Mouse (Mus musculus): ENCODE results near the gene Susd6. TPM values are rescaled to one million over a fixed set of nuclear protein-coding genes. Genes with fewer than 3 reads are reported as not detected.
"Not testable (repeated sequence)": the region's sequence is repeated elsewhere in the genome, so short reads cannot be mapped to it uniquely, and the experiment has no call there.

The Susd6 gene
- total and polyA plus RNA-seq, 3 experiments, result 29.6 to 135 (median 66.6) TPM

DNA sequence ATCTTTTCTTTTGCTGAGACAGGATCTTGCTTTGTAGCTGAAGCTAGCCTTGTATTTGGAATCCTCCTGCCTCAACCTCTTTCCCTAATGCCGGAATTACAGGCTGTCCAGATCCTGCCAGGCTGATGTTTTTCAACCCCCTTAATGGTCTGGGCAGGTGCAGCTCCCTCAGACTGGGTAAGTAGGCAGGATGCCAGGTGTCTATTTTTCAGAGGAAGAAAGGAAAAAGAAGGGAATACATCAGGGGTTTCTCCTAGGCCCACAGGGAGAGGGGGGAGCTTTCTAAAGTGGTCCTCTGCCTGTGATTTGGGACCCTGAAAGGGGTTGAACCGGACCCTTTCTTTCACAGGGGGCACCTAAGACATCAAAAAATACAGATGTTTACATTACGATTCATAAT is 2.1 kb upstream of the Susd6 start:
- TF ChIP-seq CTCF (IDR thresholded peaks at IDR 0.05; ENCODE audit: low read depth, low read length), result no peak
- TF ChIP-seq POLR2AphosphoS5 (IDR thresholded peaks at IDR 0.05; ENCODE audit: insufficient replicate concordance, low read depth, low read length), result no peak
- no peak for TF ChIP-seq GATA1 (IDR thresholded peaks at IDR 0.05; ENCODE audit: borderline replicate concordance, low read length)
- TF ChIP-seq TAL1 (conservative IDR thresholded peaks at IDR 0.05; ENCODE audit: low read depth, low read length), result no peak
- TF ChIP-seq GATA2 (IDR thresholded peaks at IDR 0.05; ENCODE audit: borderline replicate concordance, low read depth, low read length), result no peak
- H3K36me3 ChIP-seq (replicated peaks), result peaks cover 7% of the 10 kb centered on the region
- H3K27me3 ChIP-seq (ENCODE audit: insufficient read depth, low read length), result no peaks in the 10 kb centered on the region; the same call in 1 of the 2 replicates
- peaks cover 61% of the 10 kb centered on the region for H3K4me1 ChIP-seq (ENCODE audit: insufficient read depth, low read depth, low read length)
- no peak overlapping the region for H3K4me3 ChIP-seq (ENCODE audit: low read depth, low read length)
- DNase-seq (ENCODE audit: low spot score) (no peak), ATAC-seq (ENCODE audit: extremely low read depth, insufficient number of reproducible peaks, low FRiP score, poor library complexity, severe bottlenecking) (no peak)
- H3K9me3 ChIP-seq (replicated peaks), result no peaks in the 10 kb centered on the region

DNA sequence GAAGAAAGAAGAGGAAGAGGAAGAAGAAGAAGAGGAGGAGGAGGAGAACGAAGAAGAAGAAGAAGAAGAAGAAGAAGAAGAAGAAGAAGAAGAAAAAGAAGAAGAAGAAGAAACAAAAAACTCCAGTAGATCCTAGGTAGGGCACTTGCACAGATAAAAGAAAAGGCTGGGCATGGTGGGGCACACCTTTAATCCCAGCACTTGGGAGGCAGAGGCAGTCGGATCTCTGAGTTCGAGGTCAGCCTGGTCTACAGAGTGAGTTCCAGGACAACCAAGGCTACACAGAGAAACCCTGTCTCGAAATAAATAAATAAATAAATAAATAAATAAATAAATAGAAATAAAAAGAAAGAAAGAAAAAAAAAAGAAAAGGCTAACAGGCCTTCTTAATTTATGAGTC is 1.0 kb upstream of the Susd6 start:
- H3K27me3 ChIP-seq (ENCODE audit: insufficient read depth, low read length); DNase-seq (ENCODE audit: low spot score); H3K9me3 ChIP-seq (replicated peaks); H3K4me3 ChIP-seq (ENCODE audit: low read depth, low read length); ATAC-seq (ENCODE audit: extremely low read depth, insufficient number of reproducible peaks, low FRiP score, poor library complexity, severe bottlenecking): not testable (repeated sequence)
- peaks cover 64% of the 10 kb centered on the region for H3K4me1 ChIP-seq (ENCODE audit: insufficient read depth, low read depth, low read length)
- peaks cover 18% of the 10 kb centered on the region for H3K36me3 ChIP-seq (replicated peaks)

DNA sequence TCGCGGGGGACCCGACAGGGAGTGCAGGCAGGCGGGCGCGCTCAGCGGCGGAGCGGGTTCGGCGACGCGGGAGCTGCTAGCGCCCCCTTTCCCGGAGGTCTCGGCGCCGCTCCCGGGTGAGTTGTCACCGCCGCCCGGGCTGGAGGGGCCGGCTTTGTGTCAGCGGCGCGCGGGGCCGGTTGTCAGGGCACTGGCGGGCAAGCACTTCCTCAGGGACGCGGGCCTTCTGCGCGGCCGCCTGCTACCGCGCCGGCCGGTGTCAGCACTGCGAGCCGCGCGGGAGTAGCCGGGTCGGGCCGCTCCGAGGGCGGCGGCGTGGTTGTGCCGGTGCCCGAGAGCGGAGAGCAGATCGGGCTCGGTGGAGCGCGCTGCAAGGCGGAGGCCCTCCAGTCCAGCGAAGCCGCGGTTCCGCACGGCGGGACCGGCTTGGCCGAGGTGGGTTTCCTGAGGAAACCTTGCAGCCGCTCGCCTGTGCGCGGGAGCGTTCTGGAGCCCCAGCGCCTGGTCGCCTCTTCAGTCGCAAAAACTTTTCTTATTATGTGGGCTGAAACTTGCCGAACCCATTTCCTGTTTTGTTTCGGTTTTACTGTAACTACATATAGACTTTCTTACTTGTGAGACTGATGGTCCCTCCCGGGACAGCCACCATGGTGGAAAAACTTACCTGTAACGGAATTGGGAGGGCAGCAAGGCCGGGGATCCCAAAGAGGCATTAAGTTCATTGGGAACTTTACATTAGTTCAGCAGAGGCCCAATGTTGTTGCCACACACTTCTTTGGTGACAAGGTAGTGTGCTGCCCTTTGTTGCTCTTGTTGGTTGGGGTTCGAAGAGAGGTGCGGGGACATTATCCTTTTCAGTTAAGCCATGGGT is 625 bp downstream of the Susd6 start:
- Histone ChIP-seq H3K4me3 (ENCODE audit: low read depth, low read length) (peak overlapping the region; percentile 92), H3K4me1 (ENCODE audit: insufficient read depth, low read depth, low read length) (peaks cover 64% of the 10 kb centered on the region), H3K27me3 (ENCODE audit: insufficient read depth, low read length) (no peaks in the 10 kb centered on the region; the same call in 1 of the 2 replicates), H3K9me3 (replicated peaks) (no peaks in the 10 kb centered on the region), H3K36me3 (replicated peaks) (peaks cover 33% of the 10 kb centered on the region)
- TF ChIP-seq GATA2 (IDR thresholded peaks at IDR 0.05; ENCODE audit: borderline replicate concordance, low read depth, low read length) (no peak), POLR2AphosphoS5 (IDR thresholded peaks at IDR 0.05; ENCODE audit: insufficient replicate concordance, low read depth, low read length) (no peak), CTCF (IDR thresholded peaks at IDR 0.05; ENCODE audit: low read depth, low read length) (no peak), GATA1 (IDR thresholded peaks at IDR 0.05; ENCODE audit: borderline replicate concordance, low read length) (no peak), TAL1 (conservative IDR thresholded peaks at IDR 0.05; ENCODE audit: low read depth, low read length) (no peak)
- ATAC-seq (ENCODE audit: extremely low read depth, insufficient number of reproducible peaks, low FRiP score, poor library complexity, severe bottlenecking) (no peak), DNase-seq (ENCODE audit: low spot score) (peak; percentile 40)

DNA sequence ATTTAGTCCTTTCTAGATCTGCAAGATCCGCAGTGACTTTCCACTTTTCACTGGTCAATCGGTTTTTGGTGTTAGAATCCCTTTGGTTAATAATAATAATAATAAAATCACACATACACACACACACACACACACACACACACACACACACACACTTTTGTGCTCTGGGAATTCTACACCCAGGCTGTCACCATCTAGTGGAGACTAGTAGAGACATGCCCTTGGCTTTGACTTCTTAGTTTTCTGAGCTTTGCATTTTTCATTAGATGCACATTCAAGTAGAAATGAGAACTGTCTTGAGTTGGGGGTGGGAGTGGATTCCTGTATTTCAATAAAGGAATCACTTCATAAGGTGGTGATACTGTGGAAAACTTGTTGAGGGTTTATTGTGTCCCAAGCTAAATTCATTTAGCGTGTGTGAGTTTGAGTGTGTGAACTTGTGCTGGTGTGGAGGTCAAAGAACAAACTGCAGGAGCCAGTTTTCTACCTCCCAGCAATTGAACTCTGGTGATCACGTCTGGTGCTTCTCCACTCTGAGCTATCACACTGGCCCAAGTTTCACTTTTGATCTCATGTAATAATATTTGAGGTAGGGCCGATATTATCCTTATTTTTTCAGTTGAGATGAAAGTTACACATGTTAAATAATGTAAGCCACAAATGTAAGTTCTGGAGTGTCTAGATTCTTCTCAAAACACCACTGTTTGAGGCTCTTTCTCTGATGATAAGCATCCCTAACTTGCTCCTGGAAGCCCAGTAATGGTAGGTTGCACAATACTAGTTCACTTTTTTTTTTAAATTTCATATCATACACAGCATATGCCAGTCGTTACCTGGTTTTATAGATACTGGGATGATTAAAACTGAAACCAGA is 1.5 kb downstream of the Susd6 start:
- TF ChIP-seq GATA1 (IDR thresholded peaks at IDR 0.05; ENCODE audit: borderline replicate concordance, low read length) (no peak), TAL1 (conservative IDR thresholded peaks at IDR 0.05; ENCODE audit: low read depth, low read length) (peak; percentile 62; the same call in 1 of the 2 replicates)
- peak; percentile 47; the same call in 1 of the 2 replicates for ATAC-seq (ENCODE audit: extremely low read depth, insufficient number of reproducible peaks, low FRiP score, poor library complexity, severe bottlenecking)

DNA sequence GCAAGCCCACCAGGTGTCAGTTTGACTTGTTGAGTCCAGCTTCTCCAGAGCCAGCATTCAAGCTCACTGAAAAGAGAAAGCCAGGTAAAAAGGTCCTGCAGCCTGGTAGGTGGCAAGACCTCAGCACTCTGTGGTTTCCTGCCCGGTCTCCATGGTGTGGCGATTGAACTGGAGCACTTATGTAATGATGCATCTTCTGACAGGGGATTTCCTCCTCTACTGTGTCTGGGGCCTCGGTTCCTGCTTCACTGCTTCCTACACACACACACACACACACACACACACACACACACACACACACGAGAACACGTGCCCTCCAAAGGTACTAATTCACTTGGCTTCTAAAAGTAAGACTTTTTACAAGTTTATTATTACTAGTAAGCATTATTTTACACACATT is 2.6 kb downstream of the Susd6 start:
- H3K4me1 ChIP-seq (ENCODE audit: insufficient read depth, low read depth, low read length), result peaks cover 54% of the 10 kb centered on the region

More for the DNA sequence above, 1.5 kb downstream of the Susd6 start:
- Histone ChIP-seq H3K4me1 (ENCODE audit: insufficient read depth, low read depth, low read length) (peaks cover 63% of the 10 kb centered on the region), H3K9me3 (replicated peaks) (no peaks in the 10 kb centered on the region), H3K27me3 (ENCODE audit: insufficient read depth, low read length) (no peaks in the 10 kb centered on the region; the same call in 1 of the 2 replicates), H3K36me3 (replicated peaks) (peaks cover 36% of the 10 kb centered on the region), H3K4me3 (ENCODE audit: low read depth, low read length) (peak overlapping the region; percentile 92)
- DNase-seq (ENCODE audit: low spot score), result peak; percentile 27

DNA sequence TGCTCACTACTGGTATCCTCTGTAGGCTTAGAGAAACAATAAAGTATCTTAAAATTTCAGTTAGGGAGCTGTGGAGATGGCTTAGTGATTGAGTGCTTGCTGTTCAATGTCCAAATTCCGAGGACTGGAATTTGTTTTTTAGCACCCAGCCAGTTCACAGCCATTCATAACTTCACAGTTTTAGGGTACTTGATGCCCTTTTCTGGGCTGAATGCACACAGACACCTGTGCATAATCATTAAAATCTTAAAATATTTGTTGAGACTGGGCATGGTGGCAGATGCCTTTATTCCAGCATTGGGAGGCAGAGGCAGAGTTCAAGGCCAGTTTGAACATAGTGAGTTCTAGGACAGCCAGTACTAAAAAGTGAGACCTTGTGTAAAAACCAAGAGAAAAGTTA is 3.2 kb downstream of the Susd6 start:
- no peak for TF ChIP-seq POLR2AphosphoS5 (IDR thresholded peaks at IDR 0.05; ENCODE audit: insufficient replicate concordance, low read depth, low read length)
- ATAC-seq (ENCODE audit: extremely low read depth, insufficient number of reproducible peaks, low FRiP score, poor library complexity, severe bottlenecking) (no peak), DNase-seq (ENCODE audit: low spot score) (no peak)
- peaks cover 55% of the 10 kb centered on the region for H3K4me1 ChIP-seq (ENCODE audit: insufficient read depth, low read depth, low read length)
- H3K36me3 ChIP-seq (replicated peaks), result peaks cover 43% of the 10 kb centered on the region
- no peaks in the 10 kb centered on the region for H3K27me3 ChIP-seq (ENCODE audit: insufficient read depth, low read length)
- H3K9me3 ChIP-seq (replicated peaks), result no peaks in the 10 kb centered on the region
- no peak overlapping the region; the same call in 1 of the 2 replicates for H3K4me3 ChIP-seq (ENCODE audit: low read depth, low read length)

More for the DNA sequence above, 2.6 kb downstream of the Susd6 start:
- Histone ChIP-seq H3K9me3 (replicated peaks) (no peaks in the 10 kb centered on the region), H3K4me3 (ENCODE audit: low read depth, low read length) (peak overlapping the region; percentile 62; the same call in 1 of the 2 replicates), H3K27me3 (ENCODE audit: insufficient read depth, low read length) (no peaks in the 10 kb centered on the region), H3K36me3 (replicated peaks) (peaks cover 40% of the 10 kb centered on the region)
- ATAC-seq (ENCODE audit: extremely low read depth, insufficient number of reproducible peaks, low FRiP score, poor library complexity, severe bottlenecking), result no peak
- TF ChIP-seq TAL1 (conservative IDR thresholded peaks at IDR 0.05; ENCODE audit: low read depth, low read length), result no peak
- TF ChIP-seq CTCF (IDR thresholded peaks at IDR 0.05; ENCODE audit: low read depth, low read length), result no peak
- no peak for TF ChIP-seq POLR2AphosphoS5 (IDR thresholded peaks at IDR 0.05; ENCODE audit: insufficient replicate concordance, low read depth, low read length)
- TF ChIP-seq GATA2 (IDR thresholded peaks at IDR 0.05; ENCODE audit: borderline replicate concordance, low read depth, low read length), result no peak
- TF ChIP-seq GATA1 (IDR thresholded peaks at IDR 0.05; ENCODE audit: borderline replicate concordance, low read length), result no peak
- DNase-seq (ENCODE audit: low spot score), result no peak

Data from G1E (cell line).